16 mouse cellular contexts compared by ENCODE assay signal in genomic region chr14:55334305-55334704, GRCm38 (mm10).
"Had no signal": no experiment of that assay in that cellular context is flagged by ENCODE, and none has a peak within 500 bp of the region (broad histone marks: within the 10 kb centered on the region; RNA-seq: fewer than 3 reads in every experiment).

No protein-coding gene starts in this region.

- H3K36me3 ChIP-seq: liver, embryonic 13.5 days; neural tube, embryonic 13.5 days had no signal

- H3K27ac ChIP-seq: kidney, postnatal 0 days; layer of hippocampus, adult 2 months; liver, embryonic 13.5 days; neural tube, embryonic 13.5 days; stomach, postnatal 0 days had no signal

- H3K4me3 ChIP-seq: layer of hippocampus, adult 2 months; liver, embryonic 13.5 days; neural tube, embryonic 13.5 days had no signal

- H3K9ac ChIP-seq: liver, embryonic 13.5 days; neural tube, embryonic 13.5 days had no signal

- H3K27me3 ChIP-seq: liver, embryonic 13.5 days; neural tube, embryonic 13.5 days had no signal

- H3K4me2 ChIP-seq: liver, embryonic 13.5 days; midbrain, embryonic 11.5 days; neural tube, embryonic 13.5 days had no signal

- H3K9me3 ChIP-seq: liver, embryonic 13.5 days; neural tube, embryonic 13.5 days had no signal

- DNase-seq: kidney, adult 2 months; kidney, postnatal 25 days; layer of hippocampus, adult 9-11 months; liver, embryonic 13.5 days; lung, adult 2 months; lung, postnatal 14 days; lung, postnatal 4 days; midbrain, embryonic 14.5 days; right cerebral cortex, postnatal 14 days; right cerebral cortex, postnatal 4 days; thymus, postnatal 25 days had no signal
